Mouse (Mus musculus): ENCODE results near the gene Gm36079. TPM values are rescaled to one million over a fixed set of nuclear protein-coding genes. Genes with fewer than 3 reads are reported as not detected.

Gene Gm36079
- not detected for polyA plus RNA-seq (2014; fragmentation: Illumina TruSeq; extraction: RNeasy Lipid Tissue Mini Kit (QIAGEN cat#74804))

DNA sequence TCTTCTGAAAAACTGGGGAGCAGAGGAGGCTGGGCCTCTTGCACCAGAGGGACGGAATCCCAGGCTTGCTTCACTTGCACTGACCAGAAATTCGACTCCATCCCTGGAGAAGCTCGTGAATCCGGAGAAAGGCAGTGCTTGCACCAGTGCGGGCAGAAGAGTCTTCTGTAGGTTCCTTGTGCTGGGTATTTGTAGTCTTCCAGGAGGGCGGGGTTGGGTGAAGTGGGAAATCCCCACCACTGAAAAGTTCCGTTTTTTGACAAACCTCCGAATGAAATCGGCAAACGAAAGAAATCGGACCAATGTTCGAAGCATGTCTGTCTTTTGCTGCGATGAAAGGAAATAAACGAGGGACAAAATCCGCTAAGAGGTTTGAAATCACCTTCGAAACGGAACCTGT lies at the start of gene Gm36079:
TSS of gene Gm36079 (minus strand) at position 101 of the 400 bp plus-strand sequence.

DNA sequence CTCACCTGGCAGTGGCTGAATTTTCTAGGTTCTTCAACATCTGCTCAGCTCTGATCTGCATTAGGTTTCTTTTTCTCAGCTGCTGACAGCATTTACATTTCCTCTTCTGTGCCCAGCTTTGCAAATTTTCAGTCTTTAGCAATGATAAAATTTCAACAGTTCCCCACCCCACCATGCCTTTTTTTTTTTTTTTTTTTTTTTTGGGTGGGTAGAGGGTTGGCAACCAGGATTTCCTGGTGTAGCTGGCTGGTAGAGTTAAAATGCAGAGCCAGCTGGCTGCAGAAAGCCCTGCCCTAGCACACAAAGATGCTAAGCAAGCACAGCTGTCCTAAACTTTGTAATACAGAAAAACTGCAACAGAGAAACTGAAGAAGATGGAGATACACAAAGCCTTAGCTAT lies 25.3 kb upstream of the Gm36079 start, which contains the start of gene Gm21188:
TSS of gene Gm21188 (minus strand) at position 110 of the 400 bp plus-strand sequence.

Other genes with a start within 250 kb of the Gm36079 start
- gene Zfp131, start 236.1 kb downstream of the Gm36079 start, polyA plus RNA-seq (2014; fragmentation: Illumina TruSeq; extraction: RNeasy Lipid Tissue Mini Kit (QIAGEN cat#74804)), result 111 TPM
- not detected for gene AF067063, start 196.8 kb downstream of the Gm36079 start, polyA plus RNA-seq (2014; fragmentation: Illumina TruSeq; extraction: RNeasy Lipid Tissue Mini Kit (QIAGEN cat#74804))
- gene D13Ertd608e, start 191.0 kb downstream of the Gm36079 start, polyA plus RNA-seq (2014; fragmentation: Illumina TruSeq; extraction: RNeasy Lipid Tissue Mini Kit (QIAGEN cat#74804)), result 1.1 TPM
- 2.1 TPM for gene Tcstv1, start 132.2 kb downstream of the Gm36079 start, polyA plus RNA-seq (2014; fragmentation: Illumina TruSeq; extraction: RNeasy Lipid Tissue Mini Kit (QIAGEN cat#74804))
- not detected for gene Gm21761, start 97.7 kb downstream of the Gm36079 start, polyA plus RNA-seq (2014; fragmentation: Illumina TruSeq; extraction: RNeasy Lipid Tissue Mini Kit (QIAGEN cat#74804))
- not detected for gene B020031M17Rik, start 76.2 kb downstream of the Gm36079 start, polyA plus RNA-seq (2014; fragmentation: Illumina TruSeq; extraction: RNeasy Lipid Tissue Mini Kit (QIAGEN cat#74804))
- gene Gm21188, start 25.2 kb upstream of the Gm36079 start, polyA plus RNA-seq (2014; fragmentation: Illumina TruSeq; extraction: RNeasy Lipid Tissue Mini Kit (QIAGEN cat#74804)), result 6.3 TPM
- gene Gm20767, start 113.2 kb upstream of the Gm36079 start, polyA plus RNA-seq (2014; fragmentation: Illumina TruSeq; extraction: RNeasy Lipid Tissue Mini Kit (QIAGEN cat#74804)), result not detected
- not detected for gene Gm21818, start 145.4 kb upstream of the Gm36079 start, polyA plus RNA-seq (2014; fragmentation: Illumina TruSeq; extraction: RNeasy Lipid Tissue Mini Kit (QIAGEN cat#74804))
- not detected for gene Gm21762, start 188.9 kb upstream of the Gm36079 start, polyA plus RNA-seq (2014; fragmentation: Illumina TruSeq; extraction: RNeasy Lipid Tissue Mini Kit (QIAGEN cat#74804))
- gene Gm21731, start 212.1 kb upstream of the Gm36079 start, polyA plus RNA-seq (2014; fragmentation: Illumina TruSeq; extraction: RNeasy Lipid Tissue Mini Kit (QIAGEN cat#74804)), result not detected
- not detected for gene AF067061, start 236.1 kb upstream of the Gm36079 start, polyA plus RNA-seq (2014; fragmentation: Illumina TruSeq; extraction: RNeasy Lipid Tissue Mini Kit (QIAGEN cat#74804))